Mouse (Mus musculus): ENCODE results near the gene Frmd4a.

Gene Frmd4a

DNA sequence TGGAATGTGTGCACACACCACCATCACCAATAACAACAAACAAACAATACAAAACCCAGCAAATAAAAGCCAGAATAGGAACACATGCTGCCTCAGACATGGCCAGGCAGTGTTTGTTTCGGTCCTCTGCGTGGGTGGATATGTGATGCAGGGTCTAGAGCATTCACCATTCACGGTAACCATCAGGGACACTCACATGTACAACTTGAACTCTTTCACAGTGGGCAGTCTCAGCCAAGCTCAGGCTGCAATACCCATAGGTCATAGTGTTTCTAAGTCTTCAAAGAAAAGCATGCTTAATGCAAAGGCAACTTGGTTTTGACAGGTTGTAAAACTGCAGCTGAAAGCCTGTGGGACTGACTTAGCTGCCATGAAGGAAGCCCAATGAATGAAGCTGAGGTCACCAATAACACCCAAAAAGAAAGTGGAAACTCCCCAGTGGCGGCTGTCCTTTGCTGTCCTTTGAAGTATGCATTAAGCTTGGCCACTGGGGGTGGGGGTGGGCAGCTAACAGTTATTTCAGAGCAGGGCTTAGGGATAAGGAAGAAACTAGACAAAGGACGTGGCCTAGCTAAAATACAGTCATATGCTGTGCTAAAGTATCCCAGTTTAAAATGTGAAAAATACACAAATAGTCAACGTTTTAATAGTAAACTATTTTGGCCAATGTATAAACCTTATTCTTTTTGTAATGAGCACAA, 602.5 kb downstream of the Frmd4a start:
- DNase-seq (ENCODE audit: low read depth): no peak

DNA sequence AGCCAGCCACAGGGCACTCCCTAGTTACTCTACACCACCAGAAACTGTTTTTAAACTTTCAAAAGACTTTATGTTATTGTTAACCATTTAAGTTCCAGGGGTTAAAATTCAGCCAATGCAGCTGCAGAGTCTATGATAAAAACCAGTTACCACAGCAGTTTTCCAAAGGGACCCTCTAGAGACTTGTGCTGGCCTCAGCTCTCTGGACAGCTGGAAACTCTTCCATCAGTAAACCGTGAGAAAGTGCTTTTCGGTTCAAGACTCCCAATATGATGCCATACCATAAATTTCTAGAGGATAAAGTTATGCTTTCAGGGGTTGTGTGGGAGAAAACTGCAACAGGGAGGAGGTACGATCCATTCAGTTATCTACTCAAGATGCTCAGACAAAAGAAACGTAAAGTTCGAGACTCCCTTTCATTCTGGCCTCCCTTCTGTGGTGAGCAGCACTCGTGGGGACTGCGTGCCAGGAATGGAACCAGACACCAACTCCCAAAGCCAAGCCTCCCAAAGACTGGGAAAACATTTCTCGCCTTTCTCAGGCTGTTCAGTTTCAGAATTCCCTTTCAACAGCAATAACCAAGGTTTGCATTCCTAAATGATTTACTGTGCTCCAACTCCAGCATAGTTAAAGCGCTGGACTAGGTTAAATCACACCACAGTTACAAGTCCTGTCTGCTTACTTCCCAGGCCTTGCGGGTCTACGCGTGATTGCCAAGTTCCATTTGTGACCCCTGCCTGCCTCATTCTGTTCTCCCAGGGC, 603.3 kb downstream of the Frmd4a start:
- no peak for DNase-seq (ENCODE audit: low read depth)

DNA sequence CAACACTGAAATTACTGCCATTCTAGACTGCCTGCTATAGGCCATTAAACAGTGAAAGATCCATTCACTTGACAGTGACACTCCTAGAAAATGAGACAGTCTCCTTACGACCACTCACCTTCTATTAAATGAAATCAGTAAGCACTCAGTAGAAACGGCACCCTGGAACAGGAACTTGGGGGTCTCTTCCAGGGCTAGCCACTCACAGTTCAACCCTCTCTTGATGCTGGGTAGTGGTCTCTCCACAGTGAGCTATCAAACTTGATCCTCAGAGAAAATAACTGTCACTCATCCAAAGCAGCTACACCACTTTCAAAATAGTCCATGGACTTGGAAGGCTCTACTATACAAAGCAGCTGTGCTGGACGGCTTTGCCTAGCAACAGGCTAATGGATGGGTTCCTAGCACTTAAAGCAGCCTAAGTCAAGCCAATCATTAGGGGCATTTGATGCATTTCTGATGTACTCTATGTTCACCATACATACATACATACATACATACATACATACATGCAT, 604.0 kb downstream of the Frmd4a start:
- no peak for DNase-seq (ENCODE audit: low read depth)

DNA sequence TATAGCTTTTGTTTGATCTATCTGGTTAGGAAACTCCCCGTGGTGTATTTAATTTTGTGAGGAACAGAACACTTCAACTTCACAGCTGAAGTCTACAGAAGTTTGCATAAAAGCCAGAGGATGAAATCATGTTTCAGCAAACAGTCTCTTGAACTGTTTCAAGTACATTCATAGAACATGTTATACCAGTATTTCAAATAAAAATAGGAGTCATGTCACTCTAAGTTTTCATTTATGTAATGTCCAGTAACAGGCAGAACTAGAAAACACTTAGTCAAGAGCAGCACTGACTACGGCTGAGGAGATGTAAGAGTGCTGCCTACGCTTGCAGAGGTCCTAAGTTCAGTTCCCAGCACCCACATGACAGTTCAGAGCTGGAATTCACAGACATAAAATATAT, 609.4 kb downstream of the Frmd4a start:
- no peak for DNase-seq (ENCODE audit: low read depth)

DNA sequence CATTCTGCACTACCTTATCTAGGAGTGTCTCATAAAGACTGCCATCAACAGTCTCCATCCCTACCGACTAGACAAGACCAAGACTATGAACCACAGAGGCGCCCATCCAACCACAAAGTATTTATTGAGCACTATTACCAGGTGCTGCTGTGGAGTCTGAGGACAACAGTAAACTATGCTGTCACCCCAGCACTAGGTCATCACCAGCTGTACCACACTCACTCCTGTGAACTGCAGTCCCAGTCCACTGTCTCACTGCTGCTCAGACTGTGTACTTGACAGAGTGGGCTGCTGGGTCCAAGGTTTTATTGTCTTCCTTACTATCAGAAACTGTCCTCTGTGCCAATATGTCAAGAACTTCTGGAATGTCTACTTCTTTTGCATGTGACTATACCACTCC, 611.4 kb downstream of the Frmd4a start:
- no peak for DNase-seq (ENCODE audit: low read depth)

DNA sequence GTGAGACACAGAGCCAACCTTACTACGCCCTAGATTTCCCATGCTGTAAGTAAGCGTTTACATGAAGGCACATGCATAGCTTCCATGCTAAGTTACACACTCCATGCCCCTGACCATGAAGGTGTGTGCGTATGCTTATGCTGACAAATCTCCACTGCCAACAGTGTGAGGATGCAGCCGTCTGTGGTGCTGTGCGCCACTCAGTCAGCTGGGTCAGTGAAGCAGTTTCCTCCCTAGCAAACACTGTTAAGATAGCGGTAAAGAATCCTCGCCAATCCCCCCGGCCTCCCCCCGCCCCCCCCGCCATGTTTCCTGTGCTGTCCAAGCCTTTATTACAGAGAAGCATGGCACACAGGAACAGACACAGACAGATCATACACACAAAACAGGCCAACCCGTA, 612.0 kb downstream of the Frmd4a start:
- DNase-seq (ENCODE audit: low read depth): peak; percentile 9

DNA sequence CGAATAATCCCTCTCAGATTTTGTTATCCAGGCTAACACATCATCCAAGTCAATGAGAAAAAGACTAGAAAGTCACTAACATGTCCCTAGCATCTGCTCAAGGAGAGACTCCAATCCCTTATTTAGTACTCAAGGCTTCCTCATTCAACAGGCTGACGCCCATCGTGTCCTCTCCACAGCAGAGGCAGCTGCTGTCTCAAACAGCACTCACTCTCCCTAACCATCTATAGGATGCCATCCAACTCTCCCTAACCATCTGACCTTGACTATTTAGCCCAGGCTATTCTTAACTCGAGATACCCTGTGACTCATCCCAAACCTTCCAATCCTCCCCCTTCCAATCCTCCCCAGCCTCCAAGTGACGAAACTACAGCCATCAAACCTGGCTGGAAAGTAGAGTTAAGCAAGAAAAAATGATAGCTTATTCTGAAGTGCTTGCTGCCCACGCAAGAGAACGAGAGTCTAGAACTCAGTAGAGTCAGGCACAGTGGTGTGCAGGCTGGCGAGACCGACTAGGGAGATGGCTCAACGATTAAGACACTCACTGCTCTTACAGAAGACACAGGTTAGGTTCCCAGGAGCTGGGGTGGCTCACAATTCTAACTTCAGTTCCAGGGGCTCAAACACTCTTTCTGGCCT, 612.8 kb downstream of the Frmd4a start:
- peak; percentile 7 for DNase-seq (ENCODE audit: low read depth)

DNA sequence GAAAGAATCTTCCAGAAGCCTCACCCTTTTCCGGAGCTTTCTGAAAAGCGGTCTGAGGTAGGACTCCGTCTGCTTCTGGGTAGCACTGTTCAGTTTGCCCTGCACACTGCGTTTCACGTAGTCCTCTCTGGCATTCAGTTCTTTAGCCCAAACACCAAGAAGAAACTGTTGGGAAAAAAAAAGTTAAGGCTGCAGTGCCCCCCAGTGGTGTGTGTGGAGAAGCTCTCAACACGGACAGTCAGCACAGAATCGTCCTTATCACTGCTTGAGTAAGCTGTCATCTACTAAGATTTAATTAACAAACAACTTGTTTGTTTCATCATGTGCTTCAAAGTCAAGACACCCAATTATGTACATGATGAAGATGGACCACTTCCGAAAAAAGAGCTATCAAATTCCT, 618.3 kb downstream of the Frmd4a start:
- DNase-seq (ENCODE audit: low read depth): peak; percentile 16

DNA sequence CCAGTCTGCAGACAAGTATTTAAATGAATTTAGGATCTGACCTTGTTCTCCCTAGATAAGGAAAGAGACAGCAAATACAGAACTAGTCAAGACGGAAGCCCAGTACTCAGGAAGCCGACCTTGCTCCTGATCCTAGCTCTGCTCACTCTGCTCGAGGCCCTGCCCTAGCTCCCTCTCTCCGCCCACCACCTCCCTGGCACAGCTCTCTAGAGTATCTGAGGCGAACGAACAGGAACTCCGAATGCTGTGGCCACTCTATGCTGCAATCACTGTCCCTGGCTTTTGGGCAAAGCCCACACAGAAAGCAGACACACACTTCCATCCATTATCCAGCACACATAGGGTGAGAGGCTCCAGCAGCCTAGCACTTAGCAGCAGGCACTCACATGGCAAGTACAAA, 619.1 kb downstream of the Frmd4a start:
- no peak for DNase-seq (ENCODE audit: low read depth)

DNA sequence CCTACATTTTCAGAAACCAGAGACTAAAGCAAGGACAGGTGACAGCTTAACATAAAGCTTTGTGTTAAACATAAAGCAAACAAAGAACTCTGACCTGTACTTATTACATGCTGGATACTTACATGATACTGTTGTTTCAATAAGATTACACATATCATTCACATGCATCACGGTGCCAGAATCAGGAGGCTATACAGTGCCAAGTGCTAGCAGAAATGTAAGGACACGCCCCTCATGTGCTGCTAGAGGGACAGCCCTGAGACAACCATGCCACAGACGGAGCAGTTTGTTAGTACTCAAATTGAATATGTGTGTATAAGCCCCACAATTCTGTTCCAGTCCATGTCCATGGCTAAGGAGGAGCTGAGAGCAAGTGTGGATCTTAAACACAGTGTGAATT, 620.7 kb downstream of the Frmd4a start:
- no peak for DNase-seq (ENCODE audit: low read depth)

DNA sequence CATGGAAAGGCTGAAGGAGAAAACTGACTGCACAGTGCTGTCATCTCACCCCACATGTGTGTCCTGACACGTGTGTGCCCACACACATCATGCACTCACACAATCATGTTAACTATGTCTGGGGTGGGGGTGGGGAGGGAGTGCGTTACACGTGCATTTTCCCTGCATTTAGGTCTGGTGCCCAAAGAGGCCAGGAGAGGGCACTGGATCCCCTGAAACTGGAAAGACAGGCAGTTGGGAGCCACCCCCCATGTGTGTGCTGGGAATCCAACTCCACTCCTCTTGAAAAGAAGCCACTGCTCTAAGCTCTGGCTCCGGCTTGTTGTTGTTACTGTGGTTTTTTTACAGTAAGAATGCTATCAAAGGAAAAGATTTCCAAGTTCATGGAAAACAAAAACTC, 627.5 kb downstream of the Frmd4a start:
- DNase-seq (ENCODE audit: low read depth): no peak

DNA sequence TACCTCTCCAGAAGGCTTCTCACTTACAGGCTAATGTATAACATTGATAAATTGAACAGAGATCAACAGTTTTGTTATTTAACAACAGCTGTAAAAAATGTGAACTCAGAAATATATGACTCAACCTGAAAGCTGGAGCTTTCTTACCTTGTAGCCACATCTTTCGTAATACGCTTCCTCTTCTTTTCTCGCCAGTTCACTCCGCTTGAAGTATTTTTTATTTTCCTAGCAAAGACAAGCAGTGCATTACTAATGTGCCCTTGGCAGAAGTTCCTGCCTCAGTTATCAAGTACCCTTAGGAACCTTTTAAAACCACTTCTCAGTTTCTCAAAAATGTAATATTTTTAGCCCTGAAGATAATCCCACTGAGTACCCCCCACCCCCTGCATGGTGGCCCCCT, 630.6 kb downstream of the Frmd4a start:
- DNase-seq (ENCODE audit: low read depth): peak; percentile 66

DNA sequence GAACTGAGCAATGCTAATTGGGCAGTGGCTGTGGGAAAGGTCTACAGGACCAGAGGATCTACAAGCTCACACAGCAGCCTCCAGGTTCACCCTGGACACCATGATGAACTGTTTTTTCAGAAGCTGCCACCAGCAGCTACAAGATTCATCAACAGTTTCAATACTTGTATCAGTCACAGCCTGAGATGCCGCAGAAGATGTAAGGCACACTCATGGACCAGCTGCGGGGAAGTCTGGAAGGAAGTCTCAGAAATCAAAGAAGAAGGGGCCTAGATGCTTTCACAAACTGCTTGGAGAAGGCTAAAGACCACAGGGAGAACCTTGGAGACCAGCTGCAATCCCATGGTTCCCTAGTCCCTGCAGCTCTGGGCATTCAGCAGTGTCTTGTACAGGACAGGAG, 632.1 kb downstream of the Frmd4a start:
- no peak for DNase-seq (ENCODE audit: low read depth)

DNA sequence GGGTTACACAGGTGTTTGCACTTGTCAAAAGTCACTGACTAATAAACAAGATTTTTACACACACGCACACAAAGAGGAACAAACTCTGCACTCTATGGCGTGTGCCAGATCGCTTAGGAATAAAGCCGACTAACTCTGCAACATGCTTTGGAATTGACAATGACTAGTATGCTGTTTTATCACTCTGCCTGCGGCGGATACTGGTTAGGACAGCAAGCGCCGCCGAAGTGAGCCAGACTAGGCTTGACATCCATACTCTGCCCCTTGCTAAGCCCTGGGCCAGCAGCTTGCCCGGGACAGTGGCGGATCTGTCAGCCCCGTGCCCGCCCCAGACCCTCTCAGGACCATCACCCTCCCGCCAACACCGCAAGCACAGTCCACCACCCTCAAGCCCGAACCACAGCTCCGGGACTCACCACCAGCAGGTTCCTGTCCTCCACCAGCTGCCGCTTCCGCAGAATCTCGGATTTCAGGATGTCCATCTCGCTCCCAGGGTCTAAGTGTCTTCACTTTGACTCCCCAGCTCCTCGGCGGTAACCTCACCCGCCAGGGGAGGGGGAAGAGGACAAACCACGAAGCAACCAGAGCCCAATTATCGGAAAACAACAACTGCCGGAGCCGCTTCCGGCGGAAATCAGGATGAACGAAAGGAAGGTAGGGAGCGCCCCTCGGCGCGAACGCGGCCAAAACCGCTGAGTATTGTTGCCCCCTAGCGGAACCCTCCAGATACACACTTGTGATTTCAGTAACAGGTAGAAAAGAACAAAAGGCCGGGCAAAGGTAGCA, 634.2 kb downstream of the Frmd4a start, which contains the start of gene Prpf18:
Gene Prpf18 (minus strand): TSS at position 614 of the 786 bp plus-strand sequence.
- peak; percentile 97 for DNase-seq (ENCODE audit: low read depth)

DNA sequence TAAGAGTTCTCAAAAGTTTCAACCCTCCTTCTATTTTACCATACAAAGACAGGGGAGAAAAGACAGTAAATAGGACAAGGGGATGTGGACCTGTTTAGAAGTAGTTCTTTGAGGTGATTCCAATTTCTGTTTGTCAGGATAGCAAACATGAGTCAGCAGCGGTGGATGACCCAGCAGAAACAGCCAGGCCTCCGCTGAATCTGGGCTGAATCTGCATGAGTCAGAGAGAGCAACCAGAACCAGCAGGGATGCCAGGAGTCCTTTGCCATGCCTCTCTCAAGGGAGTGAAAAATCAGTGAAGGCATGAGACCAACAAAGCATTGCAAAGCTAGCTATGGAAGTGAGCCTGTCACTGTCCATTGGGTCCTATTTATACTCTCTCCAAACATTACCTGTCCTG, 643.2 kb downstream of the Frmd4a start:
- peak; percentile 36 for DNase-seq (ENCODE audit: low read depth)
